Mouse (Mus musculus) C2C12 (cell line): ENCODE measurements around the gene Gpam. TPM values are rescaled to one million over a fixed set of nuclear protein-coding genes. Genes with fewer than 3 reads are reported as not detected.

Experiments
- H3K27me3 ChIP-seq: one replicate; pipeline ENCODE4 v1.6.1; 2011; ENCODE audit not compliant: control insufficient read depth, insufficient read depth, insufficient read length
- H3K36me3 ChIP-seq: one replicate; pipeline ENCODE4 v1.6.1; 2011; ENCODE audit not compliant: control insufficient read depth, insufficient read depth
- H3K4me3 ChIP-seq: one replicate; pipeline ENCODE4 v1.5.1; 2011; ENCODE audit warnings: mild to moderate bottlenecking, control low read depth; ENCODE audit not compliant: poor library complexity, insufficient read depth, severe bottlenecking
- H3K79me2 ChIP-seq: one replicate; pipeline ENCODE4 v1.6.1; 2011; ENCODE audit not compliant: control insufficient read depth, insufficient read depth
- H3K79me3 ChIP-seq: one replicate; pipeline ENCODE4 v1.6.1; 2011; ENCODE audit warnings: low read depth, control low read depth
- H3ac ChIP-seq: one replicate; pipeline ENCODE3; 2011; ENCODE audit warnings: low read depth; ENCODE audit not compliant: control insufficient read depth, insufficient read length
- CEBPB ChIP-seq: IDR thresholded peaks from one replicate; pipeline ENCODE4 v1.6.1; 2011; ENCODE audit warnings: low read depth, mild to moderate bottlenecking, control low read depth, moderate library complexity
- CTCF ChIP-seq: IDR thresholded peaks from one replicate; pipeline ENCODE4 v1.5.1; 2011; ENCODE audit not compliant: control insufficient read depth, insufficient read depth, insufficient read length
- FOSL1 ChIP-seq: IDR thresholded peaks from one replicate; pipeline ENCODE4 v1.8.0; 2011; ENCODE audit warnings: mild to moderate bottlenecking, low read length; ENCODE audit not compliant: poor library complexity, insufficient read depth, severe bottlenecking
- MAX ChIP-seq: IDR thresholded peaks from one replicate; pipeline ENCODE4 v1.6.1; 2011; ENCODE audit warnings: mild to moderate bottlenecking, control low read depth
- MYOD1 ChIP-seq: IDR thresholded peaks from one replicate; pipeline ENCODE4 v1.6.1; 2011; ENCODE audit warnings: low read depth; ENCODE audit not compliant: control insufficient read depth, insufficient read length
- MYOG ChIP-seq: IDR thresholded peaks from one replicate; pipeline ENCODE4 v1.6.1; 2011; ENCODE audit not compliant: control insufficient read depth, insufficient read length; ENCODE audit errors: extremely low read depth
- USF1 ChIP-seq: IDR thresholded peaks from one replicate; pipeline ENCODE4 v1.6.1; 2011; ENCODE audit warnings: low read depth, mild to moderate bottlenecking, control low read depth, moderate library complexity
- polyA plus RNA-seq: library from polyadenylated mRNA; unstranded; fragments of >200 nt; fragmentation: generic; extraction: Trizol; gene quantifications from one replicate; pipeline ENCODE4 v1.2.1, GENCODE M21; 2012; ENCODE audit warnings: missing spikeins

Gpam gene
- polyA plus RNA-seq, 1 experiment, result 7.0 TPM

- Histone ChIP-seq H3ac (no peak overlapping the region), H3K36me3 (no peaks in the 10 kb centered on the region), H3K79me2 (no peaks in the 10 kb centered on the region), H3K4me3 (no peak overlapping the region), H3K27me3 (no peaks in the 10 kb centered on the region), H3K79me3 (no peaks in the 10 kb centered on the region)
- TF ChIP-seq MAX, result no peak
- no peak for TF ChIP-seq CEBPB
- TF ChIP-seq CTCF, result no peak
- no peak for TF ChIP-seq USF1
- TF ChIP-seq MYOD1, result no peak
- no peak for TF ChIP-seq MYOG
- no peak for TF ChIP-seq FOSL1
Observed at GRCm38 (mm10) chr19:55128469-55128868, 1.4 kb upstream of the Gpam start.

GRCm38 (mm10) chr19:55125456-55125855, 1.6 kb downstream of the Gpam start:
- Histone ChIP-seq H3K27me3 (no peaks in the 10 kb centered on the region), H3ac (no peak overlapping the region), H3K79me2 (no peaks in the 10 kb centered on the region), H3K36me3 (no peaks in the 10 kb centered on the region), H3K79me3 (no peaks in the 10 kb centered on the region), H3K4me3 (no peak overlapping the region)
- TF ChIP-seq CTCF (no peak), MAX (no peak), MYOD1 (no peak), FOSL1 (no peak), MYOG (no peak), USF1 (no peak), CEBPB (no peak)

DNA sequence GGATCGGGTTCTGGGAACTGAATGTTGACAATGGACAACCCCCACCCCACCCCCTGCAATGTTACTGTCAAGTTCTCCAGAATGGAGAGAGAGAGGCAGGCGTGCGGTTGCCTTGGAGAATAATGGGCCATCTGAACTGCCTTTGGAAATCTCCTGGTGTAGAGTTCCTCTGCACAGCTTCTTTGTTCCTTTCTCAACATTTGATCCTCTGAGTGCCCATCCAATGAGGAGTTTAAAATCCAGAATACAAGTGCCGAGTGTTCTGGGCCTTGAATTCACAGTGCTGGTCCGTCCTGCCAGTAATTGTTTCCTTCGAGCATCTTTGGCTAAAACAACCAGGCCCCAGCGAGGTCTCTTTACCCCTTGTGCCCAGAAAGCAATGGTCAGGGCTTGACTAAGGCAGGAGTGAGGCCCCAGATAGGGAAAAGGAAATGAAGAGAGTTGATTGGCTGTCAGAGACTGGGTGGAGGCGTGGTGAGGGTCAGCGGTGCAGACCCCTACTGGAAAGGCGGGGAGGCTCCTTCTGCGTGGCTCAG, 4.0 kb downstream of the Gpam start:
- no peak overlapping the region for H3ac ChIP-seq
- H3K79me3 ChIP-seq, result no peaks in the 10 kb centered on the region
- TF ChIP-seq MAX (no peak), CEBPB (no peak), FOSL1 (no peak), USF1 (no peak), MYOG (no peak), MYOD1 (no peak), CTCF (no peak)
- no peaks in the 10 kb centered on the region for H3K27me3 ChIP-seq
- H3K4me3 ChIP-seq, result no peak overlapping the region
- H3K79me2 ChIP-seq, result no peaks in the 10 kb centered on the region
- H3K36me3 ChIP-seq, result no peaks in the 10 kb centered on the region

DNA sequence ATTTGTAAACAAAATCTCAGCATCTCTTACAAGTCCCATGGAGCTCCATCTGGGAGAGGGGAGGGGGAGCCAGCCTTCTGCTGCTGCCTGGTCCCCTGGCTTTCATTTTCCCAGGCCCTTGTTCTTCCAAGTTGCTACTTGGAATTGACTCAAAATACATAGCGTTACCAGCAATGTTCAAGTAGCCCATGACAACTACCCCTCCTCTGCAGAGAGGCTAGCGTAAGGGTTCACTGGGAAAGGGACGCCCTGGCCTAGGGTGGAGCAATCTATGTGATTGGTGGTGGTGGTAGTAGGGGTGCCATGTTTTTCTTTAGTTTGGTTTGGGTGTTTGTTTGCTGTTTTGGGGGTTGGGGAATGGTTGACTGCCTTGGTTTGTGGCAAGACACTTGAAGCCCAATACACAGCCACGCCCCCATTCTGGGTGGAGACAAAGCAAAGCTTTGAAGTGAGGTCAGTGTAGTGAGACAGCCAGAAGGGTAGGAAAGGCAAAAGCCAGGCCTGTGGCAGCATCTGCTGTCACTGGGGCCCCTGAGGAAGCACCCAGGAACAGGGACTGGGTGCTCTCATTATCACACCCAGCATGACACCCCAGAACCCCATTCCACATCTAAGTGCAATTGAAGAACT, 4.6 kb downstream of the Gpam start:
- Histone ChIP-seq H3K4me3 (no peak overlapping the region), H3K27me3 (no peaks in the 10 kb centered on the region), H3ac (no peak overlapping the region), H3K79me3 (no peaks in the 10 kb centered on the region), H3K36me3 (no peaks in the 10 kb centered on the region), H3K79me2 (no peaks in the 10 kb centered on the region)
- TF ChIP-seq CEBPB (no peak), MYOG (no peak), MYOD1 (no peak), CTCF (no peak), FOSL1 (no peak), MAX (no peak), USF1 (no peak)

DNA sequence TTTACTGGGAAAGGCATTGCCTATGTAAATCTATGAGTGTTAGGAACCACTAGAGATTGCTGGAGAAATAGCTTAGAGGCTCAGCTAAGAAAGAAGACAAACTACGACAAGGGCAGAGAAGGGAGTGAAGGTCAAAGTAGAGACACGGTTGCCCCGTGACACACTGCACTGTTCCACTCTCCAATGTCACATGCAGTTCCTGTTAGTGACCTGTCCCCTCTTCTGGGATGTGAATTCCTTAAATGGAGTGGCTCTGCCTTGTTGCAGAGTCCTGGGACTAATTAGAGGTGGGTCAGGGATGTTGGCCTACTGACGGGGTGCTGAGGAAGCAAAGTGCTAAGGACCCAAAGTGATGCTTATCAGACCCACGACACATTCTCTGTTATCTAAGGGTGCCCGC, 5.2 kb downstream of the Gpam start:
- H3ac ChIP-seq, result no peak overlapping the region
- H3K36me3 ChIP-seq, result no peaks in the 10 kb centered on the region
- H3K79me3 ChIP-seq, result no peaks in the 10 kb centered on the region
- no peaks in the 10 kb centered on the region for H3K27me3 ChIP-seq
- TF ChIP-seq CTCF (no peak), FOSL1 (no peak), USF1 (no peak), MYOG (no peak)
- H3K4me3 ChIP-seq, result no peak overlapping the region
- H3K79me2 ChIP-seq, result no peaks in the 10 kb centered on the region
